Mouse (Mus musculus) right cerebral cortex, postnatal 4 days (tissue): ENCODE results near the gene Tmem213.

ENCODE experiments used
- DNase-seq: peaks from one replicate; pipeline ENCODE4 v3.0.0-alpha.2; 2022

Tmem213 gene

DNA sequence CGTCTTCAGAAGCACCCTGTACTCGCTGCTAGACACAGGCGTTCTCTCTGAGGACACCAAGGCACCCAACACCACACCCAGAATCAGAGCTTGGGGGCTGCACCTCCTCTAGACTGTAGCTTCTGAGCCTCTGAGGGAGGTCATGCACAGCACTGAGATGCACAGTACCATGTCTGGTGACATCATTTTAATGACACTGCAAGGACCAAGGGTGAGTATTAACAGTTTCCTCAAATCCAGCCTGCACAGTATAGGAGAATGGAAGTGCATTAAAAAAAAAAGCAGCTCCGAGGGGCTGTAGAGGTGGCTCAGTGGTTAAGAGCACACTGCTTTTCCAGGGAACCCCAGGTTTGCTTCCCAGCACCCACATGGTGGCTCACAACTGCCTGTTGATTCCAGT, 50.5 kb downstream of the Tmem213 start:
- DNase-seq = no peak

DNA sequence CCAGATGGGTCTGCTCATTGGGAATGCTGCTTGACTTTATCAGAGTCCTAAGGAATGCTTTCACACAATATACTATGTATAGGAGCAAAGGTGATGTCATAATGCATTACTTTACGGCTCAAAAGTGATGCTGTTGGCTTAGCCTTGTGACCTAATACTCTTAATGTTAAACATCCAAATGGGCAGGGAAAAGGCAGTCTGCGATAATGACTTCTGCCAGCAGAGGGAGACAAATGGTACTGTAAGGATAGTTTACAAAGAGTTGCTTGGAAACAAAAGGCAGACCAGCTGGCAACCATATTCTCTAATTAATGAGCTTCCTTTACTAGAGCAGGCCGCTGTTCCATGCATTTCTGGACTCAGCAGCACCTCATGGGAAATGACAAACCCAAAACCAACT, 51.0 kb downstream of the Tmem213 start:
- peak; percentile 87 for DNase-seq

DNA sequence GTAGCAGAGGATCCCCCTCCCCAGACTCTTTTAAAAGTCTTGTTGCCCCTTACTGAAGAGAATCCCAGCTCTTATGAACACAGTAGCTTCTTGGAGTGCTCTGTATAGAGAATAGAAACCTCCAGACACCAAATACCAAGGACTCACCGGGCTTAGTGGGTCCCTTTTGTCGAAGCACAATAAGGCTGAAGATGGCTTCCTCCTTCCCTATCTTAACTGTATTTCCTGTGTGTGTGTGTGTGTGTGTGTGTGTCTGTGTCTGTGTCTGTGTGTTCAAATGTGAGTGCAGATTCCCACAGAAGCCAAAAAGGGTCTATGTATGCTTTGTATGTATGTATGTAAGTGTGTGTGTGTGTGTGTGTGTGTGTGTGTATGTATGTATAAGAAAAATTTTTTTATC, 51.5 kb downstream of the Tmem213 start:
- DNase-seq = no peak

DNA sequence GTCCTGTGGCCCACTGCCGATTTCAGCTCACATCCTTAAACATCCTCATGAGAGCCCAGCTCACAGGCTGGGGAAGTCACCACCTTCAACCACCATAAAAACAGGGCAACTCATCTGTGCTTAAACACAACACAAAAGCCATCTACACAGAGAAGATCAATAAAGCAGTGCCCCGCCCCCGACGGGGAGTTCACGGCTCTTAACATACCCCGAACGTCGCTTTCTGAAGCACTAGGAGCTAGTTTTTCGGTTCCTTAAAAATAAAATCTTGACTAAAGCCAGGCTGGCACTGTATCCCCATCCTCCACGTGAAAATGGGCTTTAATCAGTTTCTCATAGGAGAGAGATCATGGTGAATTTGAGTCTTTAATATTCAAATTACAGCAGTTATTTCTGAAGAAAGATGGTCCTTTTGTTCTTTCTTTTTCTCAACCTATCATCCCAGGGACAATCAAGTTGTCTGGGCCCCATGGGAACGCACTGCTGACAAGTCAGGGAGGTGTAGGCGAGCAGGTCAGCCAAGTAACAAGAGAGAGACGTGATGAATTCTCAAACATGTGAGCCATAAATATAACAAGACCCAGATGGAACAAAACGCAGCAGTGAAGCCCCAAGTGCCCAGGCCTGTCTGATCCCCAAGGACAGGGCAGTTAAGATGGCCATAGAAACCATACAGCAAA, 53.9 kb downstream of the Tmem213 start:
- no peak for DNase-seq

DNA sequence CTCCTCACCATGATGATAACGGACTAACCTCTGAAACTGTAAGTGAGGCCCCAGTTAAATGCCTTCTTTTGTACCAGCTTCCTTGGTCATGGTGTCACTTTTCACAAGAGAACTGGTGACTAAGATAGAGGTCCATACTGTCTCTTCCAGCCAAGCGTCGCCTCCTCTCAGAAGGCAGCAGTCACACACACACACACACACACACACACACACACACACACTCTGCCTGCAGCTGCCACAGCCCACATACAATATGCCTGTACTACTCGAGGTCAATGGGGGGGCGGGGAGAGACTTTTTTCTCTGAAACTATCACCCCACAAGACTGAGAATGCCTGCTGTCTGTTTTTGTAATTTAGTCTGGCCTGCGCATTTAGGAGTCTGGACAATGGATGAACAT, 55.6 kb downstream of the Tmem213 start:
- DNase-seq = no peak

DNA sequence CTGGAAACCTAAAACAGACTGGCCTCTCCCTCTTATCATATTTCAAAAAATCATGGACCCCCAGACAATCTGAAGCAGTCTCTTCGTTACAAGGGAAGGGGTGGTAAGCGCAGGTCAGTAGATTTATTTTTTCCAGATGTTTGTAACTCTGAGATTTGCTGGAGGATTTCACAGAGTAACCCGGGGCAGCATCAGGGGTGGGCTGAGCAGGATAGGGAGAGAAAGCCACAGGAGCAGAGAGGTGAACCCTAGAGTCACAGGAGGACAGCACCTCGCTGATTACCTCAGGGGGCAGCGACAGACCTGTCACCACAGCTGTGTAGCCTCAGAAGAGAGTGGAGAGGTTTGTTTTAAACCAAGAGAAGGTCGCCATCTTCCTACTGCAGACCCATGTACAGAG, 56.3 kb downstream of the Tmem213 start:
- no peak for DNase-seq
